Mouse (Mus musculus): ENCODE measurements around the gene Kcnrg.
A peak's percentile ranks its signal among the peaks of the same experiment; 100 is the strongest.

The Kcnrg gene

GRCm38 (mm10) chr14:61647182-61647880, 40.1 kb downstream of the Kcnrg start:
- DNase-seq = peak in 1 of 2 experiments; percentile 7

- DNase-seq = peak in 1 of 2 experiments; percentile 42
Measured at GRCm38 (mm10) chr14:61647881-61648684, 40.8 kb downstream of the Kcnrg start.

- peak; percentile 92 to 96 for DNase-seq
Measured at GRCm38 (mm10) chr14:61648685-61649504, 41.6 kb downstream of the Kcnrg start.

- DNase-seq = peak; percentile 28 to 62
Measured at GRCm38 (mm10) chr14:61650291-61650960, 43.2 kb downstream of the Kcnrg start.

GRCm38 (mm10) chr14:61656469-61656868, 49.2 kb downstream of the Kcnrg start:
- DNase-seq = no peak

- DNase-seq = peak; percentile 29 to 42
Measured at GRCm38 (mm10) chr14:61661496-61661895, 54.2 kb downstream of the Kcnrg start.

- peak in 1 of 2 experiments; percentile 3 for DNase-seq
Measured at GRCm38 (mm10) chr14:61662307-61662706, 55.0 kb downstream of the Kcnrg start.

Data from cerebellum, postnatal 36 days (tissue).